Mouse (Mus musculus) bone marrow macrophage, adult 2 months (primary cell): ENCODE results near the gene Mdga2.

ENCODE experiments used
- CTCF ChIP-seq: IDR thresholded peaks from 2 replicates; pipeline ENCODE4 v1.5.1; 2012; ENCODE audit warnings: low read depth, mild to moderate bottlenecking, low read length, moderate library complexity
- POLR2A ChIP-seq: IDR thresholded peaks from 2 replicates; pipeline ENCODE4 v1.6.1; 2012; ENCODE audit warnings: mild to moderate bottlenecking, low read depth, low read length, borderline replicate concordance

- TF ChIP-seq CTCF (no peak), POLR2A (no peak)
Observed at GRCm38 (mm10) chr12:66556178-66556820, 666.0 kb downstream of the Mdga2 start.
